Mouse (Mus musculus): ENCODE measurements at regions not wholly inside any gene's neighbourhood (a gene's known extent, or its start where the extent isn't known, plus 50 kb on each side); places are given as distances from the start of the nearest gene placed in this dataset.
A peak's percentile ranks its signal among the peaks of the same experiment; 100 is the strongest.
"Not testable (repeated sequence)": the region's sequence is repeated elsewhere in the genome, so short reads cannot be mapped to it uniquely, and the experiment has no call there.

GRCm38 (mm10) chr10:7390239-7391091 lies 83.0 kb downstream of the Ulbp1 start:
- Histone ChIP-seq H3K79me2 (ENCODE audit: control insufficient read depth, insufficient read depth) (no peaks in the 10 kb centered on the region), H3ac (ENCODE audit: control insufficient read depth, insufficient read length, low read depth) (peak overlapping the region; percentile 66), H3K4me3 (ENCODE audit: insufficient read depth, poor library complexity, severe bottlenecking) (peak overlapping the region; percentile 11), H3K36me3 (ENCODE audit: control insufficient read depth, insufficient read depth) (no peaks in the 10 kb centered on the region), H3K27me3 (ENCODE audit: control insufficient read depth, insufficient read depth, insufficient read length) (no peaks in the 10 kb centered on the region), H3K79me3 (ENCODE audit: low read depth) (no peaks in the 10 kb centered on the region)
- TF ChIP-seq FOSL1 (IDR thresholded peaks at IDR 0.05; ENCODE audit: insufficient read depth, low read length, poor library complexity, severe bottlenecking): no peak
- no peak for TF ChIP-seq USF1 (IDR thresholded peaks at IDR 0.05; ENCODE audit: low read depth)
- TF ChIP-seq MAX (IDR thresholded peaks at IDR 0.05): no peak
- no peak for TF ChIP-seq CTCF (IDR thresholded peaks at IDR 0.05; ENCODE audit: control insufficient read depth, insufficient read depth, insufficient read length)
- TF ChIP-seq CEBPB (IDR thresholded peaks at IDR 0.05; ENCODE audit: low read depth): no peak
- no peak for TF ChIP-seq MYOD1 (IDR thresholded peaks at IDR 0.05; ENCODE audit: control insufficient read depth, insufficient read length, low read depth)
- TF ChIP-seq MYOG (IDR thresholded peaks at IDR 0.05; ENCODE audit: control insufficient read depth, extremely low read depth, insufficient read length): no peak

- H3ac ChIP-seq (ENCODE audit: control insufficient read depth, insufficient read length, low read depth); H3K36me3 ChIP-seq (ENCODE audit: control insufficient read depth, insufficient read depth); H3K79me3 ChIP-seq (ENCODE audit: low read depth): not testable (repeated sequence)
Measured at GRCm38 (mm10) chr10:7358791-7359190, 114.6 kb downstream of the Ulbp1 start.

GRCm38 (mm10) chr10:7344290-7344689 lies 129.1 kb downstream of the Ulbp1 start:
- not testable (repeated sequence) for H3ac ChIP-seq (ENCODE audit: control insufficient read depth, insufficient read length, low read depth); H3K27me3 ChIP-seq (ENCODE audit: control insufficient read depth, insufficient read depth, insufficient read length); H3K36me3 ChIP-seq (ENCODE audit: control insufficient read depth, insufficient read depth); H3K79me2 ChIP-seq (ENCODE audit: control insufficient read depth, insufficient read depth); H3K4me3 ChIP-seq (ENCODE audit: insufficient read depth, poor library complexity, severe bottlenecking); H3K79me3 ChIP-seq (ENCODE audit: low read depth)

More at GRCm38 (mm10) chr10:7358791-7359190, 114.6 kb downstream of the Ulbp1 start:
- not testable (repeated sequence) for H3K4me3 ChIP-seq (ENCODE audit: insufficient read depth, poor library complexity, severe bottlenecking); H3K79me2 ChIP-seq (ENCODE audit: control insufficient read depth, insufficient read depth); H3K27me3 ChIP-seq (ENCODE audit: control insufficient read depth, insufficient read depth, insufficient read length)

DNA sequence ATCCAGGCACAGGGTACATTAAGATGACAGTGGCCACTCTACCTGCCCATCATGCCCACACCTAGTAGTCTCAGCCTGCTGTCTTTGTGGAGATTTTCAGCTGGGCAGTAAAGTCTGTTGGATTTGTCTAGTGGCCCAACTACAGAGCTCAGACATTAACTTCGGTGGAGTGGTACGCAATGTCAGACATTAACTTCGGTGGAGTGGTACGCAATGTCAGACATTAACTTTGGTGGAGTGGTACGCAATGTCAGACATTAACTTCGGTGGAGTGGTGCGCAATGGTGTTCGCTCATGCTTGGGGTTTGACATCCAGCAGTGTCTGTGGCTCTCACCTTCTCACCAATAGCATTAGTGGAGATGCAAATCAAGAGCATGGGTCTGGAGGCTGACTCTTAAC lies 129.7 kb downstream of the Ulbp1 start:
- not testable (repeated sequence) for H3ac ChIP-seq (ENCODE audit: control insufficient read depth, insufficient read length, low read depth); H3K4me3 ChIP-seq (ENCODE audit: insufficient read depth, poor library complexity, severe bottlenecking); H3K27me3 ChIP-seq (ENCODE audit: control insufficient read depth, insufficient read depth, insufficient read length); H3K79me2 ChIP-seq (ENCODE audit: control insufficient read depth, insufficient read depth); H3K36me3 ChIP-seq (ENCODE audit: control insufficient read depth, insufficient read depth); H3K79me3 ChIP-seq (ENCODE audit: low read depth)

- Histone ChIP-seq H3K27me3 (ENCODE audit: control insufficient read depth, insufficient read depth, insufficient read length) (no peaks in the 10 kb centered on the region), H3K79me2 (ENCODE audit: control insufficient read depth, insufficient read depth) (no peaks in the 10 kb centered on the region), H3K4me3 (ENCODE audit: insufficient read depth, poor library complexity, severe bottlenecking) (no peak overlapping the region), H3K79me3 (ENCODE audit: low read depth) (no peaks in the 10 kb centered on the region), H3ac (ENCODE audit: control insufficient read depth, insufficient read length, low read depth) (no peak overlapping the region), H3K36me3 (ENCODE audit: control insufficient read depth, insufficient read depth) (no peaks in the 10 kb centered on the region)
- TF ChIP-seq CTCF (IDR thresholded peaks at IDR 0.05; ENCODE audit: control insufficient read depth, insufficient read depth, insufficient read length) (peak; percentile 18), MAX (IDR thresholded peaks at IDR 0.05) (no peak)
Measured at GRCm38 (mm10) chr10:7333077-7333747, 121.2 kb upstream of the Cnksr3 start.

DNA sequence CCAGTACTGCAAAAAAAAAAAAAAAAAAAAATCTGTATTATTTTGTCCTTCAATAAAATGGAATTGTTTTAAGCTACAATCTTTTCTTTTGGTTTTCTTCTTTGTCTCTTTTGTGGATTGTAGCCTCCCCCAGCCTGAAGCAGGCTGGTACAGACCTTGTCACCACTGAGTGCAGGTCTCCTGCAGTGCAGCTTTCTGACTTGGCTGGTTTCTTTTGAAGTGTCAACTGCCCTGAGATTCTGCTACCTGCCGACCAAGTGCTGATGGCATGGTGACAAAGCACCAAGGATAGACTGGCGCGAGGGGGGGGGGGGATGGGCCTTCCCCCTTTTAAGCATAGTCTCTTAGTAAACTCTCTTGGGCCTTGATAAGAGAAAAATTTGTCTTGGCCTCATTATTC lies 116.2 kb upstream of the Cnksr3 start:
- TF ChIP-seq USF1 (IDR thresholded peaks at IDR 0.05; ENCODE audit: low read depth) (no peak), MYOD1 (IDR thresholded peaks at IDR 0.05; ENCODE audit: control insufficient read depth, insufficient read length, low read depth) (no peak), CEBPB (IDR thresholded peaks at IDR 0.05; ENCODE audit: low read depth) (no peak), MYOG (IDR thresholded peaks at IDR 0.05; ENCODE audit: control insufficient read depth, extremely low read depth, insufficient read length) (no peak), CTCF (IDR thresholded peaks at IDR 0.05; ENCODE audit: control insufficient read depth, insufficient read depth, insufficient read length) (no peak), MAX (IDR thresholded peaks at IDR 0.05) (no peak), FOSL1 (IDR thresholded peaks at IDR 0.05; ENCODE audit: insufficient read depth, low read length, poor library complexity, severe bottlenecking) (no peak)
- Histone ChIP-seq H3K36me3 (ENCODE audit: control insufficient read depth, insufficient read depth) (no peaks in the 10 kb centered on the region), H3K79me2 (ENCODE audit: control insufficient read depth, insufficient read depth) (no peaks in the 10 kb centered on the region), H3K4me3 (ENCODE audit: insufficient read depth, poor library complexity, severe bottlenecking) (no peak overlapping the region), H3K27me3 (ENCODE audit: control insufficient read depth, insufficient read depth, insufficient read length) (no peaks in the 10 kb centered on the region), H3ac (ENCODE audit: control insufficient read depth, insufficient read length, low read depth) (no peak overlapping the region), H3K79me3 (ENCODE audit: low read depth) (no peaks in the 10 kb centered on the region)

DNA sequence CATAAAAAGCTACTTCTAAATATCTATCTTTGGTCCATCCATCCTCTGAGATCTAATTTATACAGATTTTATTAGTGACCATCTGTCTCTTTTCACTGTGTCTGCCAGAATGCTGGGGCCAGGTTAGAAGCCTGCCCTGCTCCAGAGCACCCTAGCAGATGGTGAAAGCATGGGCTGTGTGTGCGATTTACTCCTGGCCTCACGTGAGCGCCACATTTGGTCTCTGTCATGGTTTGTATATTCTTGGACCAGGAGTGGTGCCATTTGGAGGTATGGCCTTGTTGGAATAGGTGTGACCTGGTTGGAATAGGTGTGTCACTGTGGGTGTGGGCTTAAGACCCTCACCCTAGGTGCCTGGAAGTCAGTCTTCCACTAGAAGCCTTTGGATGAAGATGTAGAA lies 115.0 kb upstream of the Cnksr3 start:
- H3K36me3 ChIP-seq (ENCODE audit: control insufficient read depth, insufficient read depth); H3K4me3 ChIP-seq (ENCODE audit: insufficient read depth, poor library complexity, severe bottlenecking); H3K79me2 ChIP-seq (ENCODE audit: control insufficient read depth, insufficient read depth); H3ac ChIP-seq (ENCODE audit: control insufficient read depth, insufficient read length, low read depth); H3K27me3 ChIP-seq (ENCODE audit: control insufficient read depth, insufficient read depth, insufficient read length); H3K79me3 ChIP-seq (ENCODE audit: low read depth): not testable (repeated sequence)
